Mouse (Mus musculus) 3134 (cell line): ENCODE measurements around the gene Rrad.
"Not testable (repeated sequence)": the region's sequence is repeated elsewhere in the genome, so short reads cannot be mapped to it uniquely, and the experiment has no call there.

Experiments used
- DNase-seq: peaks from one replicate; pipeline ENCODE4 v3.0.0-alpha.2; 2011; ENCODE audit warnings: low spot score; ENCODE audit not compliant: insufficient read length; ENCODE audit errors: extremely low read depth

Rrad gene

DNA sequence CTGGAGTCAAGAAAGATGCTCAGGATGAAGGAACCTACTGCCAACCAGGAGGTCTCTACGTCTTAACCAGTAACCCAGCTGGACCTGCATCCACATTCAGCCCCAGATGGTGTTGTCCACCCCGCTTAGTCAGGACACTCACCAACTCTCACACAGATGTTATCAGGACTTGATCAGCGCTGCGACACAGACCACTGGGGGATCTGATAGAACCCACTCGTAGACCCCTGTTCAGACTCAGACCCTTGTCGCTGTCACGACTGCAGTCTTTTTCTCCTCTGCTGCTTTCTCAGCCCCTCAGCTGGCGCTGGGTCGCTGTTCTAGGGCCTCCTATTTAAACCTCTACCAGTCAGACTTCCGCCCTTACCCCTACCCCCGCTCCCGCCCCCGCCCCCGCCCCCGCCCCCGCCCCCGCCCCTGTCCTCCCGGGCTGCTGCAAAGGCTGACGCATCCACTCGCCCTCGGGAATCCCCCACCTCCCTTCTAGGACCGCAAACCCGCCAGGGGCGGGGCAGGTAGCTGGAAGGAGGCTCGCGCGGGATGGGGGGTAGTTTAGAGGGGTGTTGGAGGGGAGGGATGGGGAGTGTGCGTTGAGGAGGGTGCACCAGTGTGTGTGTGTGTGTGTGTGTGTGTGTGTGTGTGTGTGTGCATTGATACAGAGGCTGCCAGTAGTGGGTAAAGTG is at the start of gene Rrad:
TSS of gene Rrad (minus strand) at position 347 of the 683 bp plus-strand sequence.
- peak; percentile 44 for DNase-seq

DNA sequence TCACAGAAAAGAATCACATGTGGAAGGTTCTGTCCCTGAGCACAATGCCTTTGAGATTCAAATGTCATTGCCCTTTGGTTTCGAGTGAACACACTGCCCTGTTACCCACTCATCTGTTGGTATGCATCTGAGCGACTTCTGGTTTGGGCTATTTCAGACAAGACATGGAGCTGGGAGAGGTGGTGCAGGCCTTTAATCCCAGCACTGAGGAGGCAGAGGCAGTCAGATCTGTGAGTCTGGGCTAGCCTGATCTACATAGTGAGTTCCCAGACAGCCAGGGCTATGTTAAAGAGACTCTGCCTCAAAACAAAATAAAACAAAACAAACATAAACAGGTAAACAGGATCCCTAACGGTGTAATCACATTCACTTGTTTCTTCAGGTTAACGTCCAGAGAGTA is 24.5 kb upstream of the Rrad start:
- DNase-seq, result no peak

DNA sequence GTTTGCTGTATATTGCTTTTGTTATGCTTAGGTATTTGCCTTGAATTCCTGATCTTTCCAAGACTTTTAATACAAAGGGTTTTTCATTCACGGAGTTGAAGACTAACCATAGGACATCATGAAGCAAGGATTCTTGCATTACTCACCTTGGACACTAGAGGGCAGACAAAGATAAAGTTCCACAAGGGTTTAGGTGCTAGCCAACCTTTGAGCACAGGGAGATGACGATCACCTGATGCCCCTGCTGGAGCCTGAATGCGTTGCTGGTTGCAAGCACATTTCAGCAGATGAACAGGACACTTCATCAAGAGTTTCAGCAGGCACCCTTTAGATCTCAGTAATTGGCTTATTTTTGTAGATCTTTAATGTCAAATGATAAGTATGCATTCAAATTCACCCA is 23.9 kb upstream of the Rrad start:
- DNase-seq, result peak; percentile 29

DNA sequence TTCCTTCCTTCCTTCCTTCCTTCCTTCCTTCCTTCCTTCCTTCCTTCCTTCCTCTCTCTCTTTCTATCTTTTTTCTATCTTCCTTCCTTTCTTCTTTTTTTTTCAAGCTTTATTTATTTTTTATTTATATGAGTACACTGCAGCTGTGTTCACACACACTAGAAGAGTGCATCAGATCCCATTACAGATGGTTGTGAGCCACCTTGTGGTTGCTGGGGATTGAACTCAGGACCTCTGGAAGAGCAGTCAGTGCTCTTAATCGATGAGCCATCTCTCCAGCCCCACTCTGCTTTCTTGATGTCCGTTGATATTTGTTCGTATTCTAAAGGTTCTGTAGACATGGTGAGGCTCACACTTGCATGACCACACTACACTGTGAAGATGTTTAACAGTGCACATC is 13.1 kb upstream of the Rrad start:
- DNase-seq, result not testable (repeated sequence)

DNA sequence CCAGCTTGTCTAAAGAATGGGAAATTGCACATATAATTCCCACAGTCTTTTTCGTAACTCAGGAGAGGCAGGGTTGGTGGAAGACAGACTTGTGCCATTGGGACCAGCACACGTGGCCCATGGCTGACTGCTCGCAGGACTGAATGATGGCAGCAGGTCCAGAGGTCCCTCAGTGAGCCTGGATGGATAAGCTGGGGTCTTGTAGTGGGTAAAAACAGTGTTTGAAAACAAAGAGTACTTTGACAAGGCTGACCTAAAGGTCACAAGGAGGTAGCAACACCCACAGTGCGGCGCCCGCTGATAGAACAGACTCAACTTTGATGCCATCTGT is 11.2 kb upstream of the Rrad start:
- DNase-seq, result no peak

DNA sequence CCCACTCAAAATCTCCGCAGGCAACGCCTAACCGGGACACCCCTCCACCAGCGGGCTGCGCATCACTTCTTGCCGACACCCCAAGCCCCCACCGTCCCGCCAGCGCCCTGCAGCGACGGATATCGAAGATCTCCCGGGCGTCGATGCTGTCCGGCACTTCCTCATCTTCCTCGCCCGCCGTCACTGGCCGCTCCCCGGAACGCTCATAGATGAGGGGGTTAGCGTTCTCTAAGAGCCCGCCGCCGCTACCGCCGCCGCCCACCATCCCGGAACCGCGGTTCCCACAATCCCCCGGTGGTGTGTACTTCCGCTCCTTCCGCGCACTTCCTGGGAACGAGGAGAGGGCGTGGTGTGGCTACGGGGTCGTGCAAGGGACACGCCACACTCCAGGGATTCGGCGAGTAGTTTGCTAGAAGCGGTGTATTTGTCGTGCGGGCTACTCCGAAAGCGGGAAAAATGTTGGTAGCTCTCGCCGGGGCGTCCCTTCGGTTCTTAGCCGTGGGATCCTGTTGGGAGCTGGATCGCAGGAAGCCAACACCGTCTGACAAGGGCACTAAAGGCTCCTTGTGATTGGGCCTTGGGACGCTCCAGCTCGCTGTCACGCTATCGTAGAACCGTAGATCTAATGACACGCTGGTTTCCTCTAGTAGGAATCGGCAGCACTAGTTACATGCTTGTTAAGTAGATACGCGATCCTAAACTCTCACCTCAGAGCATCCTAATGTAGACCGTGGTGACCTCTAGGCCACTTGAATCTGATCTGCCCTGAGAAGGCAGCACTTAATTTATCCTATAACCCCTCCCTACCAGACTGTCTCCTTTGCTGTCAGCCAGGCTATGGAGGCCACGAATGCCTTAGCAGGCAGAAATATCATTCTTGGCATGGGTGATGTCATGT is 10.5 kb upstream of the Rrad start, which contains the start of gene Ciao2b:
TSS of gene Ciao2b (minus strand) at position 540 of the 898 bp plus-strand sequence.
- DNase-seq, result peak; percentile 86

DNA sequence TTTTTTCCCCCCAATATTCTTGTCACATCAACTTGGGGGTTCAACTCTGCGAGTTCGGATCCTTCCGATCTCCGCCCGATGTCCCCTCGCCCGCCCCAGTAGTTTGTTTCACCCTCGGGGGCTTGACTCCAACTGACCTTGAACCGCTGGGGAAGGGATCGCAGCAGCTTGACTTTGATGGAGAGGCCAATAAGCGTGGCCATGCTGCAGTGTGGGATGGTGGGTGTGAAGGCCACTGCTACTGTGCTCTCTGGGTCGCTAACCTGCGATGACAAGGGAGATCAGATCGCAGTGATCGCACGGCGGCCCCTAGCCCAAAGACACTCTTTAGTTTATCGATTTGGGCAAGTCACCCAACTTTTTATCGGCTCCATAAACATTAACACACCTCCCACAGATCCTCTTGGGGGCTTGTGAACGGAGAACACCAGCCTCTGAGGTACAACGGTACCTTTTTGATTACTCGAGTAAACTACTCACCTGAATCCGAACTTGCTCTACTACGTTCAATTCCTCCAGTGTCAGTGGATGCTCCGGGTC is 9.8 kb upstream of the Rrad start:
- DNase-seq, result no peak

DNA sequence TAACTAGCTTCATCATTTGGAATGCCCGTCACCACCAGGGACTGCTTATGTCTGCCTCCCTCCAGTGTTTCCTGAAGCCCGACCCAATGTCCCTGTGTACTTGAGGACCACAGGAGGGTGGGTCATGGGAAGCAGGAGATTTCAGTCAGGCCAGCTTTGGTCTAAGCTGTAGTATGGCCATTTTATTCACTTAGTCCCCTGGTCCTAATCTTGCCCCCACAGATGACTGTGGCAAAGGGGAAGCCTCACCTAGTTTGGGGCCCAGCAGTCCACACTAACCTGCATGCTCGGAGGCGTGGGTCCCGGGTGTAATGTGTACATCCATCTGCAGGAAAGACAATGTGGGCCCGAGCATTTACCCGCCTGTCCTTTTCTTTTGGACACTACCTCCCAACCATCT is 9.1 kb upstream of the Rrad start:
- DNase-seq, result no peak

DNA sequence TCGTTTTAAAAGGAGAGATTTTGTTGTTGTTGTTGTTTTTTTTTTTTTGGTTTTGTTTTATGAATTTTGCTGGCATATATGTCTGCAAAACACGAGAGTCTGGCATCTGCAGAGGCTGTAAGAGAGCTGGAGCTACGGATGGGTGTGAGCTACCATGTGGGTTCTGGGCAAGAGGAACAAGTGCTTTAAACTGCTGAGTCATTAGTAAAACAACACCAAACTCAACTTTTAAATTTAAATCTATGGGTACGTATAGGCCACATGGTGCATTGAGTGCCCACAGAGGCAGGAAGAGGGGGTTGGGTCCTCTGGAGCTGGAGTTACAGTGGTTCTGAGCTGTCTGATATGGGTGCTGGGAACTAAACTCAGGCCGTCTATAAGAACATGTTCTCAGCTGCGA is 6.9 kb upstream of the Rrad start:
- no peak for DNase-seq

DNA sequence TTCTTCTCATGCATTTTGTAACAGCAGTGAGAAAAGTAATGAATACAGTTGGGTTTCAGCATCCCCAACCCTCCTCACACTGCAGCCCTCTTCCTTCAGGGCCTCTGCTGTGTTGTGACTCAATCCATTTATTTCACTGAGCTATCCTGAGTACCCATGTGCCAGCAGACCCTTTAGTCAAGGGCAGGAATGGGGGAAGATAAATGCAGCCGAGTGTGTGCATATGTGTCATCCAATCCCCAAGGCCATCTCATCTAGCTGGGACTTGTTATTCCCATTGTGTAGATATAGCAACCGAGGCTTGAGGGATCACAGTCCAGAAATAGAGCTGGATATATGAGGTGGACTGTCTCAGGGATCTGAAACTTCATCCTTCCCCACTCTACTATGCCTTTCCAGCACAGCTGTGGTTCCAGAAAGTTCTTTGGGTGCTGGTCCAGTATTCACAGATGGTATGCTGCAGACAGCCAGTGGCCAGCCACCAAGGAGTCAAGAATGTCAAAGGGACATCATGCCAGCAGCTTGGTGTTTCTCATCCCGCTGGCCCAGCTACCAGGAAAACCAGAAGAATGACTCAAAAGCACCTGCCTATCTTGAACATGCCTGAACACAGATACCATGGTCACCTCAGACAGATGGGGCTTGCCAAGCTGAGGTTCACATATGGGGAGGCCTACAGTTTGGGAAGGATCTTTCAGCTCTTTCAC is 4.0 kb upstream of the Rrad start:
- no peak for DNase-seq

DNA sequence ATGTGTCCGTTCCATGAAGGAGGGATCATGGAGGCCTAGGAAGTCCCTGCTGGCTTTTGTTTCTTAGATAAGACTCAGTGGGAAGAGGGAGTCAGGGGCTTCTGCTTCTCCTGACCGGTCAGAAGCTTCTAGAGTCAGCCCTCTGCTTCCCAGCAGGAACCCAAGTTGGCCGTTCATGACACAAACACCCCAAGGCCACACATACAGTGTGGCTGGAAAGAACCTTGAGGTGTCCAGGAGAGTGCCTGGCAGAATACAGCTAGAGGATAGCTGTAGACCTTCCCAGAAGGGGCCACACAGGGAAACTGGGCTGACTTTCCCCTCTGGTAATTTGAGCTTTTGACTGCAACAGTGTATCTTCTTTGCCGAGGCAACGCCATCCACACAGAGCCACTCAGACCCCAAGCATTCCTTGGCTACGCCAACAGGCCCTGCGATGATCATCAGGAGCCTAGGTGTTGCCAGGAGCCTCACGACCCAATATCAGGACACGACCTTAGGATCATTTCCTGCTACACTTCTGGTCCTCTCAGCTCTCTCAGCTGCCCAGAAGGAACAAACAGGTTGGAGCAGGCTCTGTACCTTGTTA is 2.1 kb upstream of the Rrad start:
- DNase-seq, result no peak

DNA sequence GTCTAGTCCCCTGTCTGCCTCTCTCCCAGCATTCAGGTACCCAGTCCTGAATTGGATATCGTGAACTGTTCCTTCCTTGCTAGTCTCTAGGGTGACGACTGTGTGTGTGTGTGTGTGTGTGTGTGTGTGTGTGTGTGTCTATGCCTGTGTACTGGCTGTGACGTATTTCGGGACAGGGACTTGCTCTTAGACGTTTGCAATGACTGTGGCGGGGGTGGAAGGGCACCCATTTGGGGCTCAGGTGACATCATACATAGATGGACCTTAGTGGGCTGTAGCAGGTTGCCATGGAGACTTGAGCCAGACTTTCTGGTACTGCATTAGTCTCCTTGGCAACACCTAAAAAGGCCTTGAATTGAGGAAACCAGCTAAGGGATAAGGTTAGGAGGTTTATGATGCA is 1.4 kb upstream of the Rrad start:
- DNase-seq, result no peak

DNA sequence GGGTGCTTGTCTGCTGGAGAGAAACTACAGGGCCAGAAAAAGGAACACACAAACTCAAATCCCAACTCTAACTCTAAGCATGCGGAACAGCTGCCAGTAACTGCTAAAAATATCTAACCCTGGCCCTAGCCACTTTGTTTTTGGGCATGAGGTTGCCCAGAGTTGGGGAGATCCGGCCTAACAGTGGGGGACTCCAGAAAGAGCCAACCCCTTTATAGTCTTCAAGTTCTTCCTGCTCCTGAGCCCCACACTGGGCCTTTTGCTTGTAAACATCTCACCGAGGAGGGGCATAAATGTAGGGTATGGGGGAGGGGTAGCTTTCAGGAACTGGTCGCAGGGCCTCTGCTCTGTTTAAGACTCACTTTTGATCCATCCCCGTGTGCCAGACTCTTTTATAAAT is 848 bp upstream of the Rrad start:
- no peak for DNase-seq

DNA sequence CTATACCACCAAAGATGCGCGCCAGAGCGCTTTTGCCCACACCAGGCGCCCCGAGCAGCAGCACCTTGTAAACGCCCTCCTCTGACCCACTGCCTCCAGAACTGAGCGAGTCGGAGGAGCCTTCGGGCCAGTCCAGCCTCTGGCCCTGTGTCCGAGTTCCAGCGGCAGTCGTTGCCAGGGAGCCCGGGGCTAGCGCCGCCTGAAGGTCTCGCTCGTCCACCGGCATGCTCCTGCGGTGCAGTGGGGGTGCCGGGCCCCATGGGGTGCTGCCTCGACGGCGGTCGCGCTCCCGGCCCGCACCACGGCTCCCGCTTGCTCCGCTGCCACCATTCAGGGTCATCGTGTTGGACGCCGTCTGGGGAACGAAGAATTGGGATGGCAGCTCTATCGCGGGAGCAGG is 553 bp downstream of the Rrad start:
- no peak for DNase-seq

DNA sequence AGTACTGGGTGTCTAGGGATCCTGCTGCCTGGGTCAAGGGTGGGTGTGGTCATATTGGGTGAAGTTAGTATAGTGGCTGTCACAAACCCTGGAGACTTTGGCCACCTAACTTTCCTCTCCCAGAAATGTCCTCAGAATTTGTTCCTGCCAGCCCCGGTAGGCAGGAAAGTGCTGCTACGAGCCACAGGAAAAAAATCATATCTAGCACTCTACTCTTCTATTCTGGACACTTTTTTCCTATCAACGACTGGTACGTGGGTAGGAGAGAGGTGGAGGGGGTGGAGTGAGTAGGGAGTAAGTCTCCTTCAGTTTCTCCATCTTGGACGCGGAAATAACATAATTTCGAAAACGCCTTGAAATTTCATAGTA is 1.0 kb downstream of the Rrad start:
- no peak for DNase-seq

DNA sequence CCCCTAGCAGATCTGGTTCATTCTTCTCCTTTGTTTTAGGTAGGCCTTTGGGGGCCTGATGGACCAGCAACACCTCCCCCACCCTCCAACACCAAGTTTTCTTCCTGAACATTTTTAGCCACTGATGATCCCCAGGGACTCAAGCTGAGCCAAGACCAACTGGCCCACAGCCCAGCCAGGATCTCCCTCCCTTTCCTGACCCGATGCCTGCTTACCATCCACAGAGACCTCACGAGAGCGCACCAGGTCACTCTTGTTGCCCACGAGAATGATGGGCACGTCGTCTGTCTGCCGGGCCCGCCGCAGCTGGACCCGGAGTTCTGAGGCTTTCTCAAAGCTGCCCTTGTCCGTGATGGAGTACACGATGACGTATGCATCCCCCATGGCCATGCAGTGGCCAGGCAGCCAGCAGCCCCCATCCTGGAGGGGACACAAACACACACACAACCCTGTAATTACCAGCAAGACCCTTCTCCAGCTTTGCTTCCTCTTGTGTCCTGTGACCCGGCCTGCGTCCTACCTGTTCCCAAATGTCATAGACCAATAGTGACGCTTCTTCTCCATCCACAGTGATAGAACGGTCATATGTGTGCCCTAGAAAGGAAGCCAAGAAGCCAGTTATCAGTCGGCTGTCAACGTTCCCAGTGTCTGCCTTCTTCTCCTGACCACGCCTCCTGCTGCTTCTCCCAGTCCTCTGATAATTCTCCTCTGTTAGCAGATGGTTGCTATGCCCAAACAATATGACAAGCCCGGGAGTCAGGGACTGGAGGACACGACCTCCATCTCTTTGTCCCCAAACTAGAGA is 1.6 kb downstream of the Rrad start:
- DNase-seq, result peak; percentile 62

DNA sequence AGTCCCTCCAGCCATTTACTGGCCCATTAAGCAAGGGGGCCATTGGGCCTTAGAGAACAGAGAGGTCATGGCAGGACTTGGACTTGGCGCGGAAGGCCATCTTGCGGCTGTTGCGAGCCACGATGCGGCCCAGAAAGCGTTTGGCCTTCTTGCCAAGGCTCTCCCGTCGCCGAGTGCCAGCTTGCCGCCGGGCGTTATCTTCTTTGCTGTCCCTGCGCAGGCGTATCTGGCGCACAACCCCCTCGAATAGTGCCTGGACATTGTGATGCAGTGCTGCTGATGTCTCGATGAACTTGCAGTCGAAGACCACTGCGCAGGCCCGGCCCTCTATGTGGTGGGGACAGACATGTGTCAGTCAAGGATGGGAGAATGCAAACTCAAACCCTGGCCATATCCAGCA is 2.7 kb downstream of the Rrad start:
- DNase-seq, result no peak

DNA sequence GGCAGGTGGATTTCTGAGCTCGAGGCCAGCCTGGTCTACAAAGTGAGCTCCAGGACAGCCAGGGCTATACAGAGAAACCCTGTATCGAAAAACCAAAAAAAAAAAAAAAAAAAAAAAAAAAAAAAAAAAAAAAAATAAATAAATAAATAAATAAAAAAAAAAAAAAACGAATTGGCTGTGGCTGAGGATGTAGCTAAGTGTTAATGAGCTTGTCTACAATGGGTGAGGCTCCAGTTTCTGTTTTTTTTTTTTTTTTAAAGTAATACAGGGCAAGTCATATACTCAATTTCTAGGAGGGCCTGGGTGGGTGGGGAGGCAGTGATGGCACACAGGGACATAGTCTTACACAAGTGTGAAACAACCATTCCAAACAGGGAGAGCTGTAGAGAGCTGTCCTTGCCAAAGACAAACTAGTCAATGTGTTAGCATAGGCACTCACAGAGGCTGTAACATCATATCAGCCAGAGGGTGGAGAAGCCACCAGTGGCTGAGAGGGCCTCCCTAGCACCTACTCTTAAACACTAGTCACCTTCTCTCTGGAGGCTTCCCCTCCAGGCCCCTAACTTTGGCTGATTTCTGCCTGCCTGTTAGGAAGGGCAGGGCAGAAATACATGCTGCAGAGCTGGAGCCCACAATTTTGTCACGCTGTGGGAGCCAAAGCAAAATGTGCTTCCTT is 3.9 kb downstream of the Rrad start:
- no peak for DNase-seq

DNA sequence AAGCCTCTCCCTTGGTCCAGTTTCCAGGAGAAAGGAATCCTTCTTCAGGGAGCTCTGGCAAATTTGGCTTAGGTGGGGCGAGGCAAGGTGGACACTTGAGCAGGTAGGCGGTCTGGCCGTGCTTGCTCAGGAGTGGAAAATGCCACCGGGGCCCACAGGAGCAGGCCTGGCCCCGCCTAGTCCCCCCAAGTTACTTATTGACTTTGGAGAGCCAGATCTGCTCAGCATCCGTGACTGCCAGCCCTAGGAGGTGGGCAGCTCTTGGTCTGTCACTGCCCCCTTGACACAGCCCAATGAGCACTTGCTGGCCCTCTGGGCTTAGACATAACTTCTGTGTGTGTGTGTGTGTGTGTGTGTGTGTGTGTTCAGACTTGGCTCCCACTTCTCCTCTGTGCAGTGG is 7.0 kb downstream of the Rrad start, which contains the start of gene Cdh16:
TSS of gene Cdh16 (minus strand) at position 236 of the 400 bp plus-strand sequence.
- no peak for DNase-seq

DNA sequence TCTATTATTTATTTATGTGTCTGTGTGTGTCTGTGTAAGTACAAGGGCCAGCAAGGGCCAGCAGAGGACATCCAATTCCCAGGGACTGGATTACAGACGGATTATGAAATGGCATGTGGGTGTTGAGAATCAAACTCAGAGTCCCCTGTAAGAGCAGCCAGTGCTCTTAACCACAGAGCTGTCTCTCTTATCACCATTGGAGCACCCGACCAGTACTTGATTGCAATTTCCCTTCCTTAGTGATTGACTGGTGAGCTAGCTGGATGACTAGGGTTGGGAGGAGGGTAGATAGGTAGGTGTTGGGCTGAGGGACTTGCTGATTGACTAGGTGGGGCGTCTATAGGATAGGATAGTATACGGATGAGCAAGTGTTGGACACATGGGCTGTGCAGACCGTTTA is 10.4 kb downstream of the Rrad start:
- no peak for DNase-seq
